In the genomic region with DNA sequence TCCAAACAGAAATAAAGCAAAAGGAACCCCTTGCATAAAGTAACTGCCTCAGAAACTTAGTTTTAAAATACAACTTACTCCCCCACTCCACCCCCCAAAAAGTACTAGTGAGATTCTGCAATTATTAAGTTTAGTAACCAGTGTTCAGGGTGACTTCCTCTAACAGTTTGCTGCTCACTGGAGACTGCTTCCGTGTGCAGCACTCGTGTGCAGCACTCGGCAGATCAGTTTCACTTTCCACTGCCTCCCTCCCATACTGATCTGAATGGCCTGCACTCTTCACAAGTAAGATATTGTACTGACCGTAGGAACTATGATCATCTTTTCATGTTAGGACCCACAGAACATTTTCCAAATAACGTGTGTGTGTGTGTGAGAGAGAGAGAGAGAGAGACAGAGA, we compare ENCODE assay signal across 9 mouse cellular contexts. TPM values are rescaled to one million over a fixed set of nuclear protein-coding genes. Genes with fewer than 3 reads are reported as not detected.
DNase-seq lines count a peak whose midpoint lies in the region; ATAC-seq and TF ChIP-seq lines count a peak whose summit lies in the region.
"Had no signal": no experiment of that assay in that cellular context is flagged by ENCODE, and none has a peak within 500 bp of the region (broad histone marks: within the 10 kb centered on the region; RNA-seq: fewer than 3 reads in every experiment).

No protein-coding gene starts in this region.

- H3K36me3 ChIP-seq in myocyte (ENCODE audit: control insufficient read depth, insufficient read depth): peaks cover 25% of the 10 kb centered on the region

- TF ChIP-seq POLR2A in myocyte (IDR thresholded peaks at IDR 0.05; ENCODE audit: insufficient read length, low read depth): no peak

- H3ac ChIP-seq in myocyte (ENCODE audit: control insufficient read depth, insufficient read length): no peak overlapping the region

- peak; percentile 49 to 58 for ATAC-seq in hematopoietic stem cell, adult 5-6 weeks (replicated peaks in 1 of 2; ENCODE audit: insufficient read depth in 1 of 2, low FRiP score in 2 of 2, low TSS enrichment in 1 of 2, low read depth in 1 of 2, poor library complexity in 2 of 2, severe bottlenecking in 2 of 2)

- peaks cover 35% of the 10 kb centered on the region for H3K79me2 ChIP-seq in myocyte (ENCODE audit: control insufficient read depth, insufficient read depth)

- no peaks in the 10 kb centered on the region for H3K27me3 ChIP-seq in myocyte (ENCODE audit: control insufficient read depth, insufficient read depth, insufficient read length)
- H3K27me3 ChIP-seq: limb, embryonic 15.5 days had no signal

- H3K4me2 ChIP-seq in myocyte (ENCODE audit: low read depth): peak overlapping the region; percentile 49
- H3K4me2 ChIP-seq: limb, embryonic 15.5 days had no signal

- peak; percentile 57 for DNase-seq in heart, adult 8-10 months (ENCODE audit: low spot score)
- DNase-seq in heart, postnatal 36 days: no peak
- DNase-seq in CD4-positive, CD25-positive, alpha-beta regulatory T cell, adult 2 months (ENCODE audit: low read depth, low spot score): peak; percentile 80
- no peak for DNase-seq in gastrocnemius, postnatal 36 days
- no peak for DNase-seq in right cerebral cortex, postnatal 10 days (ENCODE audit: low spot score in 2 of 2)
- DNase-seq in urinary bladder, adult 18-20 months (ENCODE audit: low spot score in 2 of 2): no peak

- intact Hi-C loops in heart, postnatal 36 days (cut with DNase I): no loop called here
- intact Hi-C loops in gastrocnemius, postnatal 36 days (cut with DNase I): loop anchor here (5.0 kb wide), 1 partner anchor 70 kb away; no protein-coding TSS in a partner anchor

- H3K4me3 ChIP-seq in myocyte: no peak overlapping the region
- H3K4me3 ChIP-seq: limb, embryonic 15.5 days had no signal

TF ChIP-seq in myocyte, 11 proteins besides CTCF, POLR2A, EP300 and RAD21:
- TF ChIP-seq MAX (IDR thresholded peaks at IDR 0.05; ENCODE audit: low read depth) (no peak), POLR2AphosphoS2 (IDR thresholded peaks at IDR 0.05; ENCODE audit: insufficient read length, low read depth) (no peak), REST (IDR thresholded peaks at IDR 0.05; ENCODE audit: insufficient read depth, insufficient read length) (no peak), TCF12 (IDR thresholded peaks at IDR 0.05; ENCODE audit: insufficient read depth, poor library complexity, severe bottlenecking) (no peak), CEBPB (IDR thresholded peaks at IDR 0.05; ENCODE audit: insufficient read depth, poor library complexity, severe bottlenecking) (no peak), USF1 (IDR thresholded peaks at IDR 0.05; ENCODE audit: low read depth) (no peak), SRF (IDR thresholded peaks at IDR 0.05; ENCODE audit: control insufficient read depth, insufficient read length, low read depth) (no peak), E2F4 (IDR thresholded peaks at IDR 0.05; ENCODE audit: insufficient read depth) (no peak), MYOG (IDR thresholded peaks at IDR 0.05; ENCODE audit: control insufficient read depth in 1 of 3, insufficient read depth in 1 of 3, insufficient read length in 2 of 3, low read depth in 2 of 3) (no peak), MYOD1 (IDR thresholded peaks at IDR 0.05; ENCODE audit: control insufficient read depth in 1 of 3, insufficient read length in 2 of 3, low read depth in 2 of 3) (no peak), TCF3 (IDR thresholded peaks at IDR 0.05; ENCODE audit: insufficient read length, low read depth) (no peak)

RNA-seq across cellular contexts. Expression of a gene that starts 4.3 kb away (rescaled TPM):
- 10 to 100 TPM; 59.2 to 86.0 (median 63.7) TPM for total RNA-seq in heart, adult 8-10 months (2022)
- 10 to 100 TPM; 67.7 to 68.0 TPM for total RNA-seq in heart, postnatal 36 days (2021)
- 102 and 115 TPM in 2 replicates for total RNA-seq in hematopoietic stem cell, adult 5-6 weeks (2017)
- 33.6 TPM for polyA plus RNA-seq in myocyte (2012; fragmentation: generic; extraction: Trizol)
- 10 to 100 TPM; 32.8 to 35.8 TPM for total RNA-seq in gastrocnemius, postnatal 36 days (2021)

Comparison
In these comparisons a context has a peak if more than half of its experiments do, and no peak if none do; other contexts are left out.
1. DNase-seq: peak in heart, adult 8-10 months (single experiment) and CD4-positive, CD25-positive, alpha-beta regulatory T cell, adult 2 months (single experiment); none in heart, postnatal 36 days (0 of 2), gastrocnemius, postnatal 36 days (0 of 2), right cerebral cortex, postnatal 10 days (0 of 2) and urinary bladder, adult 18-20 months (0 of 2).